Mouse (Mus musculus) kidney, adult 9 months (tissue): ENCODE data around the gene Brms1.
A peak's percentile ranks its signal among the peaks of the same experiment; 100 is the strongest.

ENCODE experiments used
- DNase-seq: peaks from one replicate; pipeline ENCODE4 v3.0.0; 2022

The Brms1 gene

DNA sequence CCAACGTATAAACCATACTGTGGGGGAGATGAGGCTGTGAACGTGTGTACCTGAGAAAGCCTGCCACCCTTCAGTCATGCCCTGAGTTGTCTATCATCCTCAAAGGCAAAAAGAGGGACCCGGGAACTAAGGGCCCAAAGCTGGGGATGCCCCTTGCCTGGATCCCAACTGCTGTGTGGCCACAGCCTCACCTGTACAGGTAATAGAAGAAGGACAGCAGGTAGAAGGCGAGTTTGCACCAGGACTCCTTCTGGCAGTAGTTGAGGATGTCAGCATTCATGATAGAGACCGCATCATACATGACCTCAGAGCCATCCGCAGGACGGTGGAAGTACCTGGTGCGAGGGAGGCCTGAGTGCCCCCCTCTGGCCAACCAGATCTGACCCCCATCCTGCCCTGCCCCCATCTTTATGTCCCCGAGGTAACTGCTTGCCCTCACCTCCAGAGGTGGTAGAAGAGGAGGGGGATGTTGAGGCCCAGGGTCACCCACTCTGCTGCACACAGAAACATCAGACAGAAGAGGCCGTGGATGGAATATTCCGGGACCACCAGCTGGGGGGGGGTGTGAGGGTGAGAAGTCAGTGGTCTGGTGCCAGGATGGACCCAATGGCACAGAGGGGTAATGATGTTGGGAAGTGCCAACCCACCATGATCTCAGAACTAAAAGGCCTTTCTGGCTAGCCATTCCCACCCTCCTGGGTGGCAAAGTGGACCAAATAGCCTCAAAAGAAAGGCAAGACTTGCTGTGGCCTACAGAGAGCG is 52.5 kb downstream of the Brms1 start:
- DNase-seq = no peak

DNA sequence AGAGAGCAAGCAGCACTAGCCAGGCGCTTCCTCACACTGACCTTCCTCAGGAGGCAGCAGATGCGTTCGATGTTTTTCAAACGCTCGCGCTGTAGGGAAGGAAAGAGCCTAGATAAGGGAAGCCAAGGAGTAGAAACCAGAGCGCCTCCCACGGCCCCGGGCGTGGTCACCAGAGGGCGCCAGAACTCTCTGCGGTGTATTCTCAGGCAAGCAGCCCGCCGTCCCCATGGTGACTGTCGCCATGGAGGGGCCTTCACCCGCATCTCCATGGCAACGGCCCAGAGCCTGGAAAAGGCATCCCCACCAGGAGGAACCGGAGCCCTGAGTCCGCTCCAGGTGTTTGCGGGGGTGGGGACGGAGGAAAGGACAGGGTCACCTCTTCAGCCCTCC is 53.1 kb downstream of the Brms1 start:
- peak; percentile 94 for DNase-seq

DNA sequence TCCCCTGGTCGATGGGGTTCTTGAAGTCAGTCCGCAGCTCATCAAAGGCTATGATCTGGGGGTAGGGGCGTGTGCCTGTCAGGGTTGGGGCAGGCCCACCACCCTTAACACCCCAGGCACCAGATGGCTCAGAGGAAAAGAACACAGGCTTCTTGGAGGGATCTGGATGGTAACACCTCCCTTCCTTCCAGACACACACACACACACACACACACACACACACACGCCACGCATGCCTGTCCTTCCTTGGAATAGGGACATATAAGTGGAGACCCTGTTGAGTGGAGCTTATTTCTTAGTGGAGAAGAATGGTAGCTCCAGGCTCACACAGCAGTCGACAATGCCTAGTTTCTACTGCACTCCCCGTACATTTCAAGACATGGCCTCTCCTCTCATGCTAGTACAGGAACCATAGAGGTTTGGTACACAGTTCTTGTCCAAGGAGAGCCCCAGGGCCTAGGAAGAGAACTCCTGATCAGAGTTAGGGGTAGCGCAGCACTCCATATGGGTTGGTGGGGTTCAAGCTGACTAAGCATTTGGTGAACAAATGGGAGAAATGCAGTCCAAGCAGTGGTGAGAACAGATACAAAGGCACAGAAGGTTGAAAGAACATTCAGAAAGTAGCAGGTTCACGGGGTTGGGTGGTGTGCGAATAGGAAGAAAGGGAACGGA is 53.7 kb downstream of the Brms1 start:
- no peak for DNase-seq

DNA sequence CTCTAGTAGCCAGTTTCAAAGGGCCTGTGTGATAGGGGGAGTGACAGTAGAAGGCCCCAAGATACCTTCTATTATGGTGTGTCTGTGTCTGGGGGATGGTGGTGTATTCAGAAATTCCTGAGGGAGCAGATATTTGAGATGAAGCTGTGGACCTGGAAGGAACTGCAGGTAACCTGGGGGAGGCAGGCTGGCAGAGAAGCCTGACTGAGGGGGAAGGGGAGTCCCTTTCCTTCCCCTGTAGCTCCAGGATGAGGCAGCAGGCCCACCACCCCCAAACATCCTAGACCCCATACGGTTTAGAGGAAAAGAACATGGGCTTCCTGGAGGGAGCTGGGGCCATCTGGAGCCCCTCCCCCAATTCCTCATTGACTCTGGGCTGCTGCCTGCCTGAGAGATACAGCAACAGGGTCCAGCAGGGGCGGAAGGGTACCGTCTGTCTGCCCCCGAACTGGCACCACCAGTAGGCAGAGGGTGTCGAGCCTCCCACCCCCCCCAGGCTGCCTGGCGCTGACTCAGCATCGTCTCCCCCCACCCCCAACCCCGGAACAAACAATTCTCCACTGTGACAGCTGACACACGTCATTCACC is 54.8 kb downstream of the Brms1 start:
- DNase-seq = no peak

DNA sequence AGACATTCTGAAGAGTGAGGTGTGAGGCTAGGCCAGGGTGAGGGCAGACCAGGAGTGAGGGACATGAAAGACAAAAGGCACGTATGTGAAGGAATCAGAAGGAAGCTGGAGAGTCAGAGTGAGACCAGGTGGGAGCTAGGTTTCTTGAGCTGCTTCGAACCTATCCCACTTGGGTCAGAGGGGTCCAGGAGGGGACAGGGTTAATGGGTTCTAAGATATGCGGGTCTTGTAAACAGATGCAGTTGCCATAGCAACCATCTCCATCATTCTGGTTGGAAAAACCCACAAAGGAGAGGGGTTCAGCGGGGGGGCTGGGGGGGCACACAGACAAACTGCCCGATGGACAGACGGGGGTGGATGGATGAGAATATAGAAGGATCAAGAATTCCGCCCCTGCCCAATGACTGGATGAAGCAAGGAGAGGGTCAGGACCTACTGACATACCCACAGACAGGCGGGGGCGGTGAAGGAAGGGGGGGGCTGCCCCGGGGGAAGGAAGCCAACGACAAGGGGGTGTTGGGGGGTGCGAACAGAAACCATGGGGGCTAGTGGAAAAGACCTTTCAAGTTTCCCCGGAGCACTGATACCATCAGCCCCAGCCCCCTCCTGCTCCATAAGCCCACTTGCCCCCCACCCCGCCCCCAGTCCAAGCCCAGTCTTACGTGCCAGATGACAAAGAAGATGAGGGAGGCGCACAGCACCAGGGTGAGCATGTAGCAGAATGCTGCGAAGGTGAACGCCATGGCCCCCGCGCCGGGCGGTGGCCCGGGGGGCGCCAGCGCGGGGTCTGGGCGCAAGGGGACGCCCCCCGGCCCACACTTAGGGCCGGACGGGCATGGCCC is 56.6 kb downstream of the Brms1 start:
- no peak for DNase-seq

DNA sequence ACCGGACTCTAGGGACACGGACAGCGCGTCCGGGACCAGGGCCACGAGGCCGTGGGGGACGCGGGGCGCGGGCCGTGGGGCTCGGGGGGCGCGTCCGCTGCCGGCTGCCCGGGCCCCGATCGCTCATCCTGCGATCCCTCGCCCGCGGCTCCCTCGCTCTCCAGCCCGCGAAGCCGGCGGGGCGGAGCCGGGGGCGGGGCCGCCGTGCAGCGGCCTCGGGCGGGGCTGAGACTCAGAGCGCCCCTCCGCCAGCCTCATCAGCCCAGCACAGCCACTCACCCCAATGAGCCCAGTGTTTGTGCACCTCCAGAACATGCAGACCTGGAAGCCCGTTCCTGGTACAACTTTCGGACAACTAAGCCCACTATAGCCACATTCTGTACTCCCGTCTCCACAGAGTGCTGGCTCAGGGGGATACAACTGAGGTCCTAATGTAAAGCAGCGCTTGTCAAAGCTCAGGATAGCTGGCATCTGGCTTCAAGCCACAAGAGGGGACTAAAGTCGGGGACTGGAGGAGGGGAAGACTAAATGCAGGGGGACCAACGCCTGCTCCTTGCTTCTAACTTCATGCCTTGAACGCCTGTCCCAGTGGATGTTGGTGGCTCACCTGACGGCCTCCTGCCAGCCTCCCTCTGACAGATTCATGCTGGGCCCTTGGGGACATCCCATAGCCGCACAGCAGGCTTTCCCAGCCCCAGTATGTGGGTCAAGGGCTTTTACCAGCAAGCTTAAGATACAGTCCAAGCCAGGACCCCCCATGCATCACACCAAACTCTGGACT is 57.4 kb downstream of the Brms1 start, which contains the start of gene Cnih2:
Cnih2 (minus strand) TSS at position 159 of the 781 bp plus-strand sequence.
- no peak for DNase-seq
